Mouse (Mus musculus) forebrain, embryonic 13.5 days (tissue): ENCODE results near the gene Pigv. TPM values are rescaled to one million over a fixed set of nuclear protein-coding genes. Genes with fewer than 3 reads are reported as not detected.

Experiments
- ATAC-seq: fragments of 200-750 bp; cut with Nextera tagmentation; 2 replicates; pipeline ENCODE4 v1.8.0; 2017
- H3K27ac ChIP-seq: fragments of 300-500 bp; sonication (generic); 2 replicates; pipeline ENCODE4 v1.5.1; 2015; ENCODE audit warnings: inconsistent platforms, mild to moderate bottlenecking, moderate library complexity
- H3K27me3 ChIP-seq: fragments of 300-500 bp; sonication (generic); 2 replicates; pipeline ENCODE4 v1.6.1; 2015; ENCODE audit warnings: mild to moderate bottlenecking, inconsistent platforms
- H3K36me3 ChIP-seq: fragments of 300-500 bp; sonication (generic); 2 replicates; pipeline ENCODE4 v1.6.1; 2015; ENCODE audit warnings: mild to moderate bottlenecking, inconsistent platforms; ENCODE audit not compliant: poor library complexity, severe bottlenecking
- H3K4me1 ChIP-seq: fragments of 300-500 bp; sonication (generic); 2 replicates; pipeline ENCODE4 v1.6.1; 2015; ENCODE audit warnings: inconsistent platforms
- H3K4me2 ChIP-seq: fragments of 300-500 bp; sonication (generic); 2 replicates; pipeline ENCODE4 v1.6.1; 2015; ENCODE audit warnings: inconsistent platforms, mild to moderate bottlenecking, moderate library complexity
- H3K4me3 ChIP-seq: fragments of 300-500 bp; sonication (generic); 2 replicates; pipeline ENCODE4 v1.5.1; 2015; ENCODE audit warnings: mild to moderate bottlenecking, inconsistent platforms
- H3K9ac ChIP-seq: fragments of 300-500 bp; sonication (generic); 2 replicates; pipeline ENCODE4 v1.6.1; 2015; ENCODE audit warnings: mild to moderate bottlenecking, inconsistent platforms
- H3K9me3 ChIP-seq: fragments of 300-500 bp; sonication (generic); replicated peaks from 2 replicates; pipeline ENCODE4 v1.6.1; 2016; ENCODE audit warnings: inconsistent platforms
- WGBS: fragments of 180-500 bp; shearing (Covaris S2); methylation state at CpG from one replicate; pipeline ENCODE4 v1.1.7; 2015; 5-methylcytosine and 5-hydroxymethylcytosine counted together
- polyA plus RNA-seq: library from polyadenylated mRNA; unstranded; fragments of >200 nt; fragmentation: Nextera tagmentation; extraction: Ambion mirVana; gene quantifications from 2 replicates; pipeline ENCODE4 v1.2.1, GENCODE M21; 2015

Pigv gene
- polyA plus RNA-seq, 1 experiment from 2014 or later = 13.6 TPM

- H3K4me2 ChIP-seq = peak overlapping the region; percentile 93
- H3K4me3 ChIP-seq = peak overlapping the region; percentile 79
- WGBS = 1% methylated on average over 56 of the region's 69 CpGs
- H3K36me3 ChIP-seq = no peaks in the 10 kb centered on the region
- peak overlapping the region; percentile 92 for H3K9ac ChIP-seq
- no peaks in the 10 kb centered on the region for H3K9me3 ChIP-seq
- ATAC-seq = peak; percentile 81
- peaks cover 20% of the 10 kb centered on the region for H3K4me1 ChIP-seq
- no peaks in the 10 kb centered on the region for H3K27me3 ChIP-seq
- peak overlapping the region; percentile 77 for H3K27ac ChIP-seq
Measured at GRCm38 (mm10) chr4:133632483-133633327, 39.7 kb downstream of the Pigv start.

- Histone ChIP-seq H3K4me3 (peak overlapping the region; percentile 79), H3K4me2 (peak overlapping the region; percentile 93), H3K36me3 (peaks cover 3% of the 10 kb centered on the region), H3K9me3 (no peaks in the 10 kb centered on the region), H3K27me3 (no peaks in the 10 kb centered on the region), H3K27ac (no peak overlapping the region), H3K4me1 (peaks cover 20% of the 10 kb centered on the region), H3K9ac (peak overlapping the region; percentile 92)
- 37% methylated on average over 9 of the region's 9 CpGs for WGBS
- no peak for ATAC-seq
Measured at GRCm38 (mm10) chr4:133631769-133632411, 40.6 kb downstream of the Pigv start.

GRCm38 (mm10) chr4:133631071-133631768 lies 41.2 kb downstream of the Pigv start:
- WGBS = 85% methylated on average over 14 of the region's 14 CpGs
- Histone ChIP-seq H3K27ac (no peak overlapping the region), H3K9ac (0 out of 2 replicates have a peak overlapping the region, but pooled peaks have one; percentile 26), H3K4me3 (no peak overlapping the region), H3K9me3 (no peaks in the 10 kb centered on the region), H3K27me3 (no peaks in the 10 kb centered on the region), H3K36me3 (peaks cover 10% of the 10 kb centered on the region), H3K4me2 (peak overlapping the region; percentile 93), H3K4me1 (peaks cover 20% of the 10 kb centered on the region)
- no peak for ATAC-seq

GRCm38 (mm10) chr4:133630326-133630920 lies 42.0 kb downstream of the Pigv start:
- Histone ChIP-seq H3K4me2 (no peak overlapping the region), H3K27me3 (no peaks in the 10 kb centered on the region), H3K36me3 (peaks cover 18% of the 10 kb centered on the region), H3K9ac (0 out of 2 replicates have a peak overlapping the region, but pooled peaks have one; percentile 26), H3K9me3 (no peaks in the 10 kb centered on the region), H3K27ac (no peak overlapping the region), H3K4me3 (no peak overlapping the region), H3K4me1 (peaks cover 20% of the 10 kb centered on the region)
- no peak for ATAC-seq
- 93% methylated on average over 8 of the region's 8 CpGs for WGBS

GRCm38 (mm10) chr4:133629191-133629590 lies 43.3 kb downstream of the Pigv start:
- H3K9me3 ChIP-seq = no peaks in the 10 kb centered on the region
- no peak overlapping the region for H3K27ac ChIP-seq
- ATAC-seq = no peak
- 89% methylated on average over 7 of the region's 7 CpGs for WGBS
- no peaks in the 10 kb centered on the region for H3K27me3 ChIP-seq
- H3K4me3 ChIP-seq = no peak overlapping the region
- H3K4me2 ChIP-seq = no peak overlapping the region
- peaks cover 30% of the 10 kb centered on the region for H3K36me3 ChIP-seq
- no peak overlapping the region for H3K9ac ChIP-seq
- peaks cover 20% of the 10 kb centered on the region for H3K4me1 ChIP-seq

- no peak overlapping the region for H3K27ac ChIP-seq
- peaks cover 37% of the 10 kb centered on the region for H3K36me3 ChIP-seq
- H3K4me3 ChIP-seq = no peak overlapping the region
- H3K9me3 ChIP-seq = no peaks in the 10 kb centered on the region
- no peak overlapping the region for H3K4me2 ChIP-seq
- WGBS = 86% methylated on average over 2 of the region's 2 CpGs
- H3K4me1 ChIP-seq = peaks cover 20% of the 10 kb centered on the region
- ATAC-seq = no peak
- H3K9ac ChIP-seq = no peak overlapping the region
- no peaks in the 10 kb centered on the region for H3K27me3 ChIP-seq
Measured at GRCm38 (mm10) chr4:133628517-133628916, 43.9 kb downstream of the Pigv start.

- no peak overlapping the region for H3K9ac ChIP-seq
- no peaks in the 10 kb centered on the region for H3K27me3 ChIP-seq
- WGBS = 95% methylated on average over 14 of the region's 14 CpGs
- no peak for ATAC-seq
- no peak overlapping the region for H3K27ac ChIP-seq
- H3K4me1 ChIP-seq = peaks cover 12% of the 10 kb centered on the region
- no peak overlapping the region for H3K4me2 ChIP-seq
- H3K36me3 ChIP-seq = peaks cover 40% of the 10 kb centered on the region
- H3K9me3 ChIP-seq = no peaks in the 10 kb centered on the region
- no peak overlapping the region for H3K4me3 ChIP-seq
Measured at GRCm38 (mm10) chr4:133627039-133627438, 45.4 kb downstream of the Pigv start.

- Histone ChIP-seq H3K9me3 (no peaks in the 10 kb centered on the region), H3K4me3 (no peak overlapping the region), H3K36me3 (peaks cover 40% of the 10 kb centered on the region), H3K4me1 (peaks cover 8% of the 10 kb centered on the region), H3K9ac (no peak overlapping the region), H3K27me3 (no peaks in the 10 kb centered on the region), H3K4me2 (no peak overlapping the region), H3K27ac (no peak overlapping the region)
- no peak for ATAC-seq
- WGBS = 87% methylated on average over 9 of the region's 9 CpGs
Measured at GRCm38 (mm10) chr4:133626621-133627020, 45.8 kb downstream of the Pigv start.

GRCm38 (mm10) chr4:133626221-133626620 lies 46.2 kb downstream of the Pigv start:
- no peak overlapping the region for H3K27ac ChIP-seq
- H3K36me3 ChIP-seq = peaks cover 40% of the 10 kb centered on the region
- H3K27me3 ChIP-seq = no peaks in the 10 kb centered on the region
- H3K4me3 ChIP-seq = no peak overlapping the region
- peaks cover 4% of the 10 kb centered on the region for H3K4me1 ChIP-seq
- no peaks in the 10 kb centered on the region for H3K9me3 ChIP-seq
- H3K9ac ChIP-seq = no peak overlapping the region
- no peak for ATAC-seq
- H3K4me2 ChIP-seq = no peak overlapping the region
- WGBS = 41% methylated on average over 5 of the region's 5 CpGs

- Histone ChIP-seq H3K9ac (no peak overlapping the region), H3K4me1 (0 out of 2 replicates have a peak, but pooled peaks cover 2% of the 10 kb centered on the region), H3K36me3 (peaks cover 40% of the 10 kb centered on the region), H3K4me3 (no peak overlapping the region), H3K9me3 (no peaks in the 10 kb centered on the region), H3K27me3 (no peaks in the 10 kb centered on the region), H3K4me2 (no peak overlapping the region), H3K27ac (no peak overlapping the region)
- ATAC-seq = no peak
- 65% methylated on average over 11 of the region's 11 CpGs for whole genome bisulfite sequencing
Measured at GRCm38 (mm10) chr4:133625621-133626071, 46.8 kb downstream of the Pigv start.

GRCm38 (mm10) chr4:133624830-133625229 lies 47.6 kb downstream of the Pigv start:
- Histone ChIP-seq H3K9ac (no peak overlapping the region), H3K27ac (no peak overlapping the region), H3K4me3 (no peak overlapping the region), H3K4me2 (no peak overlapping the region), H3K36me3 (peaks cover 40% of the 10 kb centered on the region), H3K4me1 (no peaks in the 10 kb centered on the region), H3K27me3 (no peaks in the 10 kb centered on the region), H3K9me3 (no peaks in the 10 kb centered on the region)
- WGBS = 91% methylated on average over 7 of the region's 7 CpGs
- ATAC-seq = no peak
